Comparison of ENCODE assay signal across 19 mouse cellular contexts in the genomic region with DNA sequence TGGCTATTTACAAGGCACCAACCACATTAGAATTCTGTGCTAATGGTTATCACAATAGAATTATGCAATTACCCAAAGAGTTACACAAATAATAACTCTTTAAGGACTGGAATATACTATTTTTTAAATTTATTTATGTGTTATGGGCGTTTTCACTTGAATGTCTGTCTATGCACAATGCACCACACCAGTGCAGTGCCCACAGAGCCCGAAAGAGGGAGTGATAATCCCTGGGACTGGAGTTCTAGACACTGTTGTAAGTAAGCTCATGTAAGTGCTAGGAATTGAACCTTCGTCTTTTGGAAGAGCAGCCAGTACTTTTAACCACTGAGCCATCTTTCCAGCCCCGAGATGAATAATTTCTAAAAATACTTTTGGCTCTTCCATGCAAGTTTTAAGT.
"Had no signal": no experiment of that assay in that cellular context is flagged by ENCODE, and none has a peak within 500 bp of the region (broad histone marks: within the 10 kb centered on the region; RNA-seq: fewer than 3 reads in every experiment).

No protein-coding gene starts in this region.

- H3K9me3 ChIP-seq: limb, embryonic 12.5 days; limb, embryonic 15.5 days; liver, embryonic 12.5 days; liver, embryonic 15.5 days; megakaryocyte, embryonic 14.5 days; midbrain, embryonic 10.5 days; midbrain, embryonic 13.5 days; neural tube, embryonic 13.5 days had no signal

- ATAC-seq: intestine, embryonic 16.5 days; liver, embryonic 12.5 days; midbrain, embryonic 13.5 days; midbrain, embryonic 16.5 days had no signal

- H3K36me3 ChIP-seq: neural tube, embryonic 13.5 days had no signal

- H3K27me3 ChIP-seq: limb, embryonic 12.5 days; limb, embryonic 15.5 days; liver, embryonic 12.5 days; liver, embryonic 15.5 days; megakaryocyte, embryonic 14.5 days; midbrain, embryonic 13.5 days; neural tube, embryonic 13.5 days had no signal

- DNase-seq: kidney, adult 18-20 months; kidney, postnatal 25 days; lung, adult 2 months; retina, postnatal 1 day; thymus, adult 2 months; thymus, postnatal 14 days; thymus, postnatal 4 days had no signal

- H3K4me2 ChIP-seq: limb, embryonic 12.5 days; limb, embryonic 15.5 days; liver, embryonic 12.5 days; liver, embryonic 15.5 days; midbrain, embryonic 13.5 days; neural tube, embryonic 13.5 days had no signal

- H3K27ac ChIP-seq: kidney, postnatal 0 days; limb, embryonic 12.5 days; limb, embryonic 15.5 days; liver, embryonic 12.5 days; liver, embryonic 15.5 days; midbrain, embryonic 10.5 days; midbrain, embryonic 13.5 days; neural tube, embryonic 13.5 days had no signal

- H3K4me3 ChIP-seq: limb, embryonic 12.5 days; limb, embryonic 15.5 days; liver, embryonic 12.5 days; liver, embryonic 15.5 days; midbrain, embryonic 10.5 days; midbrain, embryonic 13.5 days; myocyte; neural tube, embryonic 13.5 days had no signal

- H3K9ac ChIP-seq: limb, embryonic 12.5 days; limb, embryonic 15.5 days; liver, embryonic 12.5 days; liver, embryonic 15.5 days; midbrain, embryonic 13.5 days; neural tube, embryonic 13.5 days had no signal
